Mouse (Mus musculus) gastrocnemius, postnatal 10 days (tissue): ENCODE data around the gene Nipbl. TPM values are rescaled to one million over a fixed set of nuclear protein-coding genes. Genes with fewer than 3 reads are reported as not detected.

ENCODE experiments used
- DNase-seq: peaks from one replicate; pipeline ENCODE4 v3.0.0; 2021; ENCODE audit warnings: mixed read lengths
- total RNA-seq, 2 experiments: library from RNA; stranded (reverse); gene quantifications; 2 replicates each; pipeline ENCODE4 v1.2.3; 2021

The Nipbl gene
- total RNA-seq, 2 experiments from 2014 or later = 27.1 to 32.0 TPM

DNA sequence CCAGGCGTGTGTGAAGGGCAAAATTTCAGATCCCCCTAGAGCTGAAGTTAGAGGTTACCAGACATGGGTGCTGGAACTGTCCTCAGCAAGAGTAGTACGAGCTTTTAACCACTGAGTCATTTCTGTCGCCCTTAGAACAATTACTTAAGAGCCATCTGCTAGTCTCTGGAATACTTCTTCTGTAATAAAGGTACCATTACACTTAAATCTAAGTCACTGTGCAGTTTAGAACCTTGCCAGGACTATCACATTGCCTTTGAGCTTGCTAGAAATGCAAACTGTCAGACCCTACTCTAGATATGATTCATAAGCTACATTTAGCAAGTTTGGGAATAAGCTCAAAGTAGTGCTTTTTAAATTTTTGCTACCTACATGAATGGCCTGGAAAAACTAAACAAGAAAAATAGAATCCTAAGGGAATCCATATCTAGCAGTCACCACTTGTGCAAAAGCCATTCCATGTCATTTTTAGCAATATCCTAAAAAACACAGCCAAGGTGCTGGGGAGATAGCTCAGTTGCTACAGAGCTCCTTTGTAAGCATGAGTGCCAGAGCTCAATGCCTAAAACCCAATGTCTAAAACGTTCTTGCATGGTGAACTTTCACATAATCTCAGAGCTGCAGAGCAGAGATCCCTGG is 27.6 kb downstream of the Nipbl start:
- no peak for DNase-seq

DNA sequence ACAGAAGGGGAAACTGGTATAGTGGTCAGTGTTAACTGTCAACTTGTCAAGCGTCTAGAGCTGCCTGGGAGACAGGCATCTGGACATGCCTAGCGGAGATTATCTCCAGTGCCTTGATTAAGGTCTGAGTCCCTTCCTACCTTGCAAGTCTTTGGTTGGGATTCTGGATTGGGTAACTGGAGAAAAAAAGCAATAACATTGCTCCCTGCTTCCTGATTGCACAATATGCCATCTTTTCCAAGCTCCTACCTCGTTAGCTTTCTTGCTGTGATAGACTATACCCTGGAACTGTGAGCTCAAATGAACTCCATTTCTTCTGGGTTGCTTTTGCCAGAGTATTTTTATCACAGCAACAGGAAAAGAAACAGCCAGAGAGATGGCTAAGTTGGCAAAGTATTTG is 30.9 kb downstream of the Nipbl start:
- no peak for DNase-seq

DNA sequence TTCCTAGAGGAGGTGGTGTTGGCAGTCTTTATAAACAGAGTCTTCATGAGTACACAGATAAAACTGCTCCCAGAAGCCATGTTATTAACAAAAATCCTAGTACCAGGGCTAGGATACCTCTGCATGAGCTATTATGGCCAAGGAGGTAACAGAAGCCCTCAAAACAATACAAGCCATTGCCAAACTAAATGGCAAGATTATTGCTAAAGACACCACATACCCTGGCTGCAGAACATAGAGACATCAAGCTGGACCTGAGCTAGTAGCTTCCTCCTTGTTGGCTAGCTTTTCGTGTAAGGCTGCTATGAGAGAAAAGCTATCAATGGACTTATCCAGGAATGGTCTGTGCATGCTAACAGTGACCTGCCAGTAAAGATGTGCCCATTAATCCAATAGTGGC is 32.4 kb downstream of the Nipbl start:
- DNase-seq = no peak

DNA sequence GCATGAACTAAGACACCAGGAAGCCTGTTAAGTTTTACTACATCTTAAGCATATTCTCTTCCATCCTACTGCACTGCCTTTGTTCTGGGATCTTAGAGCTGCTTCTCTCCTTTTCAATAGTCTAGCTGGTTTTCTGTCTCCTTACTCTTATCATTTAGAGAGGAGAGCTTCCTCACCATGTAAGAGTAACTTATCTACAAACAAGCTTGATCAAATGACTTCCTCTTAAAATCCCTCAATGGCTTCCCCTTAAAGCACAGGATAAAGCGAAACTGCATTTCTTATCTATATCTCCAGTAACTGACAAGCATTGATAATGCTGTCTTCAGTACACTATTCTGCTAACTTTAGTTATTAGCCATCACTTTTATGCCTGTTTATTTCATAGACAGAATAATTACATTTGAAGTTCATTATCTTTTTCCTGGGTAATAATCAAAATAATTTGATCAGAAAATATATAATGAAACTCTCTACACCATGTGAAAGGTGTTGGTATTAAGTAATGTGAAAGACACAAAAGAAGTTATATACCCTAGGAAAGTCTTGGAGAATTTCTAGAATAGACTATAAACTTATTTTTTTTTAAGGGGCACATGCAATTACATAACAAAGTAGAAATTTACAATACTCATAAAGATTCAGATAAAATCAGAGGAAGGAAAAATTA is 33.0 kb downstream of the Nipbl start:
- no peak for DNase-seq

DNA sequence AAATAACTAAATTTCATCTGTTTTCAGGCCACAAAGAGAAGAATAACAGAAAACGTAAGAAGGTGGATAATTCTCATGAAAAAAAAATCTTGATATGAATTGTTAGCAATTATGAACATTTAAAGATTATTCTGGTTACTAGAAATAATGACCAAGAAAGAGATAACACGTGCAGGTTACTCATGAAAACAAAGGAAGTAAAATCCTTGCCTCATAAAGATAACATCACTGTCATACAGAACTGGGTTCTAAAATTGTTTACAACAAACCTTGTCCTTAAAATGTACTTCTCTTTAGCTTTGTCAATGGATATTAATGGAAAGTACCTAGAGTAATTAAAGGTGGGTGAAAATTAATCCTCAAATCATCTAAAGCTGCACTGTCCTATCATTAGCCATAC is 37.2 kb downstream of the Nipbl start:
- DNase-seq = no peak

DNA sequence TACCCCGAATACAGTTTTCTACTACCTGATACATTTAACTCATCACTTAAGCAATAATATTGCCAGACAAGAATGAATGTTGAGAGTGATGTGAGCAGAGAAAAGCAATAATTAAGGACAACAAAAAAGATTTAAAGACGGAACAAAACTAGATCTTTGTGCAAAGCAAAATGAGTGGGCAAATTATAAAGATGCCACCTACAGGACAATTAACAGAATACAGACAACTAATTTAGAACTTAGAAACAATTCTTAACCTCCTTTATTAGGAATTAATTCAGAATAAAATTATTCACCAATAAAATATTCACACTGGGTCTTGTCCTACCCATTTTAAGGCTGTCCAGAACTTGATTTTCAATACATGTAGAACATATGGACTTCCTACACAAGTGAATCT is 38.0 kb downstream of the Nipbl start:
- no peak for DNase-seq

DNA sequence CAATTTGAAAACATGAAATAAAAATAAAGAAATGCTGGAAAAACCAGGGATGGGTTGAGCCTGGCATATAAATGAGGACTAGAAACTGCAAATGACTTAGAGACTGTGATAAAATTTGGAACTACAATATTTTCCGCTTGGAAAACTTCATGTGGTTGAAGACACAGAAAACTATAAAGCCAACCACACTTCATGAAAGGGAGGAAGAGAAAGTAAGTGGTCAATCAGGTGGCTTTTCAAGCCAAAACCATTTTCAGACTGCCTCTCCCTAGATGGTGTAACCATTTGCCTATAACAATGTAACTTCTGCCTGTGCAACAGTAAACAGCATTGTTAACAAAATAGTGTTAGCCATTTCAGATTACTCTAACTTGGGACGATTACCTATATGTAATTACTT is 41.7 kb downstream of the Nipbl start:
- DNase-seq = no peak

DNA sequence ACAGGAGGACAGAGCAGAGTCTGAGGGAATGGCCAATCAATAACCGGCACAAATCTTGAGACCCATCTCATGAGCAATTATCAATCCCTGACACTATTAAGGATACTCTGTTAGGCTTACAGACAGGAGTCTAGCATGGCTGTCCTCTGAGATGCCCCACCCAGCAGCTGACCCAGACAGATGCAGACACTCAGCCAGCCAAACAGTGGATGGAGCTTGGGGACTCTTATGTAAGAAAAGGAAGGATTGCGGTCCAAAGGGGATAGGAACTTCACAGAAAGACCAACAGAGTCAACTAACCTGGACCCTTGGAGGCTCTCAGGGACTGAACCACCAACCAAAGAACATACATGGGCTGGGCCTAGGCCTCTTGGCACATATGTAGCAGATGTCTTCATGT is 42.7 kb downstream of the Nipbl start:
- no peak for DNase-seq

DNA sequence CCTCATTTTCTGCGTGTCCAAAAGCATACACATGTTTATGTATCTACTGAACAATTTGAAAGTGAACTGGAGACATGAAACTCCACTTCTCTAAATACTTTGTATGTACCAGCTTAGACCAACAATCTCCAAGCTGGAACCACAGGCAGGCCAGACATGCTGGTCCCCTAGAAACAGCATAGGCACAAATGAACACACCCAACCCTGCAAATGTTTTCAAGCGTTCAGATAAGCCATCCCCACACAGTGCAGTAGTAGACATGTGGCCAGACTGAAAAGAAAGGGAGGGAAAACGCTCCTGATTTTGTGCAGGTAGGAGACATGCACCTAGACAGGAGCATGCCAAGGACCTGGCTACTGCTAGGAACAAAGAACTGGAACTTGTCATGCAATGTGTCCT is 52.5 kb downstream of the Nipbl start:
- DNase-seq = no peak

DNA sequence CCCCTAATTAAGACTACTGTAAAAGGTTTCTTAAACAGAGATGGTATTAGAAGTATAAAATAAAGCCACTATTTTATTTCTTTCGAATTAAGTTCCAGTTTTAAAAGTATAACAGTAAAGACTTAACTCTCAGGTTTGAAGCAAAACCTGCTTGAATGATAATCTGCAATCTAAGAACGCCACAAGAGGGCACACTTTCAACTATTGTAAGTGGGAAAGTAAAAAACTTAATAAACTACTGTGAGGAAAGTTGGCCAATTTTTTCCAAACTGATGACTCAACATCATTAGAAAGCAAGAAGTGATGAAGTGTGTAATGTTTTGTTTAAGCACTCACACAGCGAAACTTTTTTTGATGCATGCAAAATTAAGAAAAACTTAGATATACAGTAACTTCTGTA is 62.0 kb downstream of the Nipbl start:
- peak; percentile 8 for DNase-seq

DNA sequence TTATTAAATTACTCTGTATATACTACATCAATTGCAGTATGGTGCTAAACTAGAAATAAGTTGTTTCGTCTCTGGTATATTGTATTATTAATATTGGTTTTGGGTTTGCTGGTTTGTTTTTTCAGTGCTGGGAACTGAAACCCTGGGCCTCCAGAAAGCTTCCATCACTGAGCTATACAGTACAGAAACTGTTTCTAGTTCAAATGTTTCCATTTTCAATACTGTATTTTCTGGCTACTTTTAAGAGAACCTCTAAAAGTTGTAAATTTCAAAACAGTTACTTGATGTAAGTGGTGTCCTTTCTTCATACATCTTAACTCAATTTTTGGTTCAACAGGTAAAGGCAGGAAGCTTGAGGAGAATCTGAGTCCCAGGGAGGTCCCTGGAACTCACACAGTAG is 68.6 kb downstream of the Nipbl start:
- no peak for DNase-seq

DNA sequence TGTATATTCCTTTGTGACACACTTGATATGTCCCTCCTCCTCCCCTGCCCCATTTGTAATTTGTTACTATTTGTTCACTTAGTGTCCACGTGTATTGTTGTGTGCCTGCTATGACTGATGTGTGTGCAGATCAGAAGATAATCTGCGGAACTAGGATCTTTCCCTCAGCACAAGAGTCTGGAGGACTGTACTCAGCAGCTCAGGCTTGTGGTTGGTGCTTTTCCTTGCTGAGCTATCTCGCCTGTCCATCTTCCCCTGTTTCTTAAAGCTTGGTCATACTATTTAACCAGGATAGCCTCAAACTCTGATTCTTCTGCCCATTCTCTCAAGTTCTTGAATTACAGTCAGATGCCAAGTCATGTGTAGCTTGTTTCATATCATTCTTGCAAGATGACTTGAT is 69.5 kb downstream of the Nipbl start:
- DNase-seq = no peak

DNA sequence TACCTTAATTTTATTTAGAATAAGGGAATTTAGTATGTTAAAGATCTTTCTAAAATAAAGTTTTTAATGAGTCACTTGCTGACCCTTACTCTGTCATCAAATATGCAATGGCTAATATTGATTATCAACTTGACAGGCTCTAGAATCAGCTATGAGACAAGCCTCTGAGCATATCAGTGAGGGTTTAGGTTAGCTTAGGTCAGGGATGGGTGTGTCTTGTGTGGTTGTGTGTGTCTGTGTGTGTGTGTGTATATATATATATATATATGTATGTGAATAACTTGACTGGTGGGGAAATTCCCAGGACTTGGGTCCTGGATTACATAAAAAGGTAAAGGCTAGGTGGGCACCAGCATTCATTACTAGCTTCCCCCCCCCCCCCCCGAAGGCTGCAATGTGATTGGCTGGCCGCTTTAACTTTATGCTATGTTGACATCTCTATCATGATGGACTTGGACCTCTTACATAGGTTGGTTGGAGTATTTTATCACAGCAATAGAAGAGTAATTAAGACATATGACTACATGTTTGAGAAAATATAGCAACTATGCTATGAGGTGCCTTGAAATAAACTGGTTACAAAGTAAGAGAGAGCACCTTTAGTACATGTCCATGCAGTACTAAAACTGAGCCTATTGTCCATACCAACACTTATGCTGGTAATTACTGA is 97.0 kb downstream of the Nipbl start:
- DNase-seq = no peak

DNA sequence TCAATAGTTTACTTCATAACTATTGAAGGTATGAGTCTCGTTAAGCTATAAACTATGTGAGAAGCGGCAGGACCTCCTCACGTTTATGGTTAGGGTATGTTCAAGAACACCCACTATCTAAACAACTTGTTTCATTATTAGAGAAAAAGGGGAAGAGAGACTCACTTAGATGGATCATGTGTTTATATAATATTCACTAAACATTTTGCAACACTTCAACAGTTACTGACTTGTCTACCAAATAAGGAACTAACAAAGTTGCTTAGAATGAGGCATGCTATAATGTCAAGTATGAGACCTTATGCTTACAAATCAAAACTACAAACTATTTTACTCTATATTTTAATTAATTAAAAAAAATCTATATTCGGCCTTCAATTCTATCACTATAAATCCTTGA is 103.7 kb downstream of the Nipbl start:
- no peak for DNase-seq

DNA sequence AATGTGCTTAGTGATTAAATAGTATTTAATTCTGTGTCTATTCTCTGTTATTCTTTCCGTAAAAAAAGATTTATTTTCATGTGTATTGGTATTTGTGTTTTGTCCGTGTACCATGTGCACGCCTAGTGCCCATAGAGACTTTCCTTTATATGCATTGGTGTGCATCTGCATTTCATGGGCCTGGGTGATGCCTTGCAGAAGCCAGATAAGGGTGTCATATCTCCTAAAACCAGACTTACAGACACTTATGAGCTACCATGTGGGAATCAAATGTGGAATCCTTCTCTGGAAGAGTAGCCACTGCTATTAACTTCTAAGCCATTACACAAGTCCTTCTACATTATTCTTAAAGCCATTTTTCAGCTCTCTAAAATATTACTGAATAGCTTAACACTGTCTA is 112.7 kb downstream of the Nipbl start:
- DNase-seq = no peak

DNA sequence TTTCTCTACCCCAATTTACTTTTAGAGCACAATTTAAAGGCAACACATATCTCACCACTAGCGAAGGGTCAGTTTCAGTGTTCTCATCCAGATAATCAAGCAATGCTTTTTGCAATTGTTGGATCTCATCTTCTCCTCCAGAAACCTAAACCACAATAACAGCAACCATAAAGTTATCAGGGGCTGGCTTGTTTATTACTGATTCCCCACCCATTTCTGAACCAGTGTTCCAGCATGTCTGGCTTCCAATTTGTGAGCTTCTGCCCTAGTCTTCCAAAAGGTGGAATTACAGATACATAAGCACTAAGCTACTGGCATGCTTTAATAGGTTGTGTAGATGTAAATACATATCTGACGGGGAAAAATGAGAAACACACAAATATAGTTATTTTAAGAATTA is 118.6 kb downstream of the Nipbl start:
- no peak for DNase-seq

DNA sequence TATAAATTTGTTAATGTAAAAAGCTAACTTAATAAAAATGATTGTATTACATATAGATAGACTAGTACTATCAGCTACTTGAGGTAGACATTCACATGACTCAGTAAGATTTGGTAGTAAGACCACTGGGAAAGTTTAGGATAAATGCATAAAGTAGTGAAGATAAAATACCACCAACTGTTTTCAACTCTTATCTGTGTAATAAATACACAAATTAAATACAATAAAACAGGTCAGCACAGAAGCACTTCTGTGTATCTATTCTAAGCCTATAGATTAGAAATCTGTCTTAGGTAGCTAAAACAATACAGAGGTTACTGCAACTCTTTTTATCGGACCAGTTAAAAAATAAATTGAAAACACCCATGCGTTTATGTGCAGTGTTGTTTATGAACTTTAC is 119.4 kb downstream of the Nipbl start:
- DNase-seq = no peak

DNA sequence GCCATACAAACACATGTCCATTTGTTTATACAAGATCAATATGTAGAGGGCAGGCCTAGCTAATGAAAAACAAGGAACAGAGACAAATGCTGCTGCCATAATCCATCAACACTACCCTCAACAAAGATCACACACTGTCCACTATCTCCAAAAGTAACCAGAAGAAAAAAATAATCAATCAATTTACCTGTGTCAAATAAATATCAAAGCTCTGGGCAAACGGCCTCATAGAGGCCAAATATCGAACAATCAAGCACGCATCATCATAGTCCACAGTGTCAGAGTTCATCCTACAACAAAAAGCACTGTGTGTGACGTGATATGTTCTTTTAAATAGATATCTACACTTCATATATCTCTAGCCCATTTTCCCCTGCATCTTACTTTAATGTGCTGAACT is 120.2 kb downstream of the Nipbl start:
- DNase-seq = no peak

DNA sequence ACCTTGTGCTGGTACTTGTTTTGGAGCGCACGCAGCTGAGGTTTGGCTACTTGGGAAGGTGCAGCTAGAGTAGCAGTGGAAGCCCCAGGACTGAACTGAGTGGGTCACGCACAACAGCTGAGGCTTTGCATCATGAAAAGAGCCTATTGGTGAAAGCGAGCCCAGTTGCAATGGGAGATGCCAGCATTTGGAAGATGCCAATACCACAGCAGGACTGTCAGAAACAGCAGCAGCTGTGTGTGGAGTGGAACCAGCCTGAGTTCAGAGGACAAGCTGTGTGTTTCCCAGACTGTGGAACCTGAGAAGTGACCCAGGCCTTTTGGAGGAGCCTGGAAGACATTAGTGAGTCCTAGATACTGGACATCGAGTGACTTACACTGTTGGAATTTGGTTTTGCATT is 122.8 kb downstream of the Nipbl start:
- peak; percentile 31 for DNase-seq

DNA sequence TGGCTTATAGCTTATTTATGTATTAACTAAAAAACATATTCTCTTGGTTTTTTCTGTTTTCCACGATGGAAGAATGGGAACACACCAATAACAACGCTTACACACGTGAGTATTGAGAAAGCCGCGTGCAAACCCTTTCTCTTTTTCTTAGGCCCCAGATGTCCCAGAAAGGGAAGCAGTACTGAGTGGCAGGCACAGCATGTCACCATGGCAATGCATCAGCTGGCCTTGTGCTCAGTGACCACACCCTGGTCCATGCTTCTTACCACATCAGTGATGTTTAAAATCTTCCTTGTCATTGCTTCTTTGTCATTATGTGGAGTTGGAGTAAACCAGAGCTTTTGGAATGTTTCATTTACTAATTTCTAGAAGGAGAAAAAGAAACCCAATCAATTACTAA is 125.1 kb downstream of the Nipbl start:
- DNase-seq = no peak

DNA sequence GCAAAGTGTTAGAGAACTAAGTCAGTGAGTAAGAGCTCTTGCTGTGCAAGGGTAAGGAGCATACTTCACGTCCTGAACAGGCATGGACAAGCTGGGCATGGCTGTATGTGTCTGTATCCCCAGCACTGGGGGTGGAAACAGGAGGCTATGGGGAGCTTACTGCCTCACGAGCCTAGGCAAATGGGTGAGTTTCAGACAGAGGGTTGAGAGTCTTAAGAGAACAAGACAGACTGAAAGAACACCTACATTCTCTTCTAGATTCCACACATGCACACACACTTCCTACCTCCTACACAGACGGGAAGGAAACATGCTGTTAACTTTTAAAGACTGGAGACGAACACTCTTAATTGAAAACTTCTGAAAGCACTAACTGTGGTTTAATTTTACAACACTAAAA is 126.9 kb downstream of the Nipbl start:
- DNase-seq = no peak

DNA sequence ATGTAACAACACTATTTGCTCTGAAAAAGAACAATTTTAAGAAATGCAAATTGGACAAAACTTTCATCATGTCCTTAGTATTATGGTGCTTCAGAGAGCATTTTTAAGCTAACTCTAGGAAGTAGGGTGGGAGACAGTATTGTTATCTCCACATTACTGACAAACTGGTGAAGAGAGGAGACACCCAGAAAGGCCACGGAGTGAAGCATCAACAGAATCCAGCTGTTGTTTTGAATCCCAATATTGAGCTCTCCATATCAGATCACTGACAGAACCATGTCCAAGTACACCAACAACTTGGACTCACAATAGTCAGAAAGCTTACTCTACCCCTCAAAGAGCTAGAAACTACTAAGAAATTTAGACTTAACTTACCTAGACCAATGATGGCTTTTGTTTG is 138.8 kb downstream of the Nipbl start:
- DNase-seq = no peak

DNA sequence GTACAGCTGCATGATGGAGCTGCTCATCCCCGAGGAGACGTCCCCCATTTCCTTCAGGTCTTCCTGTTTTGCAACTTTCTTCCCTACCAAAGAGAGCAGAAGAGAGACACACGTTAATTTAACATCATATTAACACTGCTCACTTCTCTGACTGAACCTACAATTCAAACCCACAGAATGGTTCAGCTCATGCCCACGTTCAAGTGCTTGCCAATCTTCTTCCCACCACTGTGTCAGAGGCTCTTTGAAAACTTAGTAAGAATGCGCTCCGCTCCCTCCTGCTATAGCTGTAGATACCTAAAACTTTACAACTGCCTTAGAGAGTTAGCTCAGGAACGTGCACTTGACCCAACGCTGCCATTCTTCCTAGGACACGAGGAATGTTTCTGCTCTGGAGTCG is 141.3 kb downstream of the Nipbl start:
- no peak for DNase-seq

DNA sequence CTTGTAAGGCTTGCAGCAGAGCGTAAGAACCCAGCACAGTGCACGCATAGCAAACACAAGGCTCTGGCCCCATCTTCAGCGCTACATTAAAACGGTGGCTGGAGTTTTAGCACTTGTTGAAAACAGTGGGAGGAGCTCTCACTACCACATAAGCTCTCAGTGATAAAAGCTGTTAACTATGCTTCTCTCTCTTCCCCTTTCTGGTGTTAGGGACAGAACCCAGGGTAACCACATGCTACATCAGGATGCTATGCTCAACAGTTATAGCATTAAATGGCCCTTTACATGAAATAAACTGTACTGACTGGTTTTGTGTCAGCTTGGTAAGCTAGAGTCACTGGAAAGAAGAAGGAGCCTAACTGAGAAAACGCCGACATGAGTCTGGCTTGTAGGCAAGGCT is 150.1 kb downstream of the Nipbl start:
- DNase-seq = no peak
